In the genomic region with DNA sequence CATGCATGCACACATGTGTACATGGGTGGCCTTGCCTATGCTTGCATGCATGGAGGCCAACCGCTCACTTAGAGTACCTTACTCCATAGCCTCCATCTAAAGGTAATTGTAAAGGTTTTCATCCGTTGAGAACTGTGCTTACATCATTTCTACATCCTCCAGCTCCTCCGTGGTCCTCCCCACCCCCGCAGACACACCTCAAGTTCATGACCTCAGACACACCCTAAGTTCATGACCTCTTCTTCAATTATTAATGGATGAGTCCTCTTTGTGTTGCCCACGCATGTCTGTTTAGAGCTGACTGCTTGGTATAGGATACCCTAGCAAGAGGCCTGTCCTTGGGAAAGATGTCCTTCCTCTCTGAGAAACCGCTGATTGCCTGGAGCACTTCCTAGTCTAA, we compare ENCODE assay signal across 24 mouse cellular contexts.
DNase-seq lines count a peak whose midpoint lies in the region; ATAC-seq and TF ChIP-seq lines count a peak whose summit lies in the region.
"Had no signal": no experiment of that assay in that cellular context is flagged by ENCODE, and none has a peak within 500 bp of the region (broad histone marks: within the 10 kb centered on the region; RNA-seq: fewer than 3 reads in every experiment).

No protein-coding gene starts in this region.

- 81% methylated on average over 6 of the region's 6 CpGs for WGBS in heart, embryonic 10.5 days
- WGBS in liver, postnatal 0 days (ENCODE audit: insufficient replicate concordance) = 66% methylated on average over 6 of the region's 6 CpGs
- WGBS in liver, embryonic 12.5 days (ENCODE audit: insufficient replicate concordance) = 64% methylated on average over 6 of the region's 6 CpGs

- H3K9ac ChIP-seq in liver, postnatal 0 days (replicated peaks) = no peak overlapping the region
- no peak overlapping the region for H3K9ac ChIP-seq in liver, embryonic 12.5 days
- H3K9ac ChIP-seq: embryonic facial prominence, embryonic 12.5 days; embryonic facial prominence, embryonic 15.5 days; forebrain, postnatal 0 days; heart, embryonic 13.5 days; hindbrain, embryonic 14.5 days had no signal

- ATAC-seq in liver, postnatal 0 days = peak; percentile 51
- no peak for ATAC-seq in liver, embryonic 12.5 days
- ATAC-seq in inflammation-experienced regulatory T-cells, adult 6 months = no peak
- ATAC-seq: forebrain, embryonic 14.5 days; forebrain, postnatal 0 days; hindbrain, postnatal 0 days had no signal

- H3K4me3 ChIP-seq in heart, embryonic 10.5 days = no peak overlapping the region
- no peak overlapping the region for H3K4me3 ChIP-seq in liver, postnatal 0 days (ENCODE audit: low read depth, low read length)
- H3K4me3 ChIP-seq in liver, embryonic 12.5 days = no peak overlapping the region
- H3K4me3 ChIP-seq: embryonic facial prominence, embryonic 12.5 days; embryonic facial prominence, embryonic 15.5 days; gastrocnemius, adult 2 months; heart, embryonic 13.5 days had no signal

- no peak overlapping the region for H3K4me2 ChIP-seq in liver, postnatal 0 days (ENCODE audit: low read depth, low read length)
- H3K4me2 ChIP-seq in liver, embryonic 12.5 days = no peak overlapping the region
- H3K4me2 ChIP-seq: embryonic facial prominence, embryonic 12.5 days; embryonic facial prominence, embryonic 15.5 days; heart, embryonic 13.5 days; hindbrain, embryonic 14.5 days had no signal

- peak; percentile 66 for DNase-seq in heart, adult 11 months
- DNase-seq in heart, embryonic 10.5 days (ENCODE audit: low spot score) = no peak
- no peak for DNase-seq in liver, postnatal 0 days
- peak; percentile 69 for DNase-seq in ZHBTc4 (ENCODE audit: low read depth, low spot score)
- DNase-seq: adrenal gland, adult 2 months; adrenal gland, postnatal 14 days; cerebellum, adult 11 months; cerebellum, adult 2 months; cerebellum, adult 9-11 months; cerebellum, postnatal 25 days; forebrain, postnatal 0 days; gastrocnemius, adult 2 months; gastrocnemius, postnatal 14 days; heart, adult 18-20 months; heart, postnatal 14 days; heart, postnatal 4 days had no signal

- H3K9me3 ChIP-seq in heart, embryonic 10.5 days = no peaks in the 10 kb centered on the region
- no peaks in the 10 kb centered on the region for H3K9me3 ChIP-seq in liver, postnatal 0 days (ENCODE audit: low read length)
- H3K9me3 ChIP-seq in liver, embryonic 12.5 days (replicated peaks) = no peaks in the 10 kb centered on the region
- H3K9me3 ChIP-seq: embryonic facial prominence, embryonic 12.5 days; embryonic facial prominence, embryonic 15.5 days; heart, embryonic 13.5 days had no signal

- H3K4me1 ChIP-seq in heart, embryonic 10.5 days = peaks cover 4% of the 10 kb centered on the region; the same call in 1 of the 2 replicates
- H3K4me1 ChIP-seq in liver, postnatal 0 days (ENCODE audit: insufficient read depth) = no peaks in the 10 kb centered on the region
- H3K4me1 ChIP-seq in liver, embryonic 12.5 days = 0 out of 2 replicates have a peak, but pooled peaks cover 5% of the 10 kb centered on the region

- TF ChIP-seq EP300 in liver, postnatal 0 days (IDR thresholded peaks at IDR 0.05; ENCODE audit: low read depth) = no peak

- no peak overlapping the region for H3K27ac ChIP-seq in heart, embryonic 10.5 days
- no peak overlapping the region for H3K27ac ChIP-seq in liver, postnatal 0 days (ENCODE audit: low read depth)
- no peak overlapping the region for H3K27ac ChIP-seq in liver, embryonic 12.5 days
- H3K27ac ChIP-seq: embryonic facial prominence, embryonic 12.5 days; embryonic facial prominence, embryonic 15.5 days; gastrocnemius, adult 2 months; heart, embryonic 13.5 days; hindbrain, embryonic 14.5 days; hindbrain, postnatal 0 days had no signal

- H3K27me3 ChIP-seq in heart, embryonic 10.5 days (ENCODE audit: insufficient read depth, poor library complexity, severe bottlenecking) = no peaks in the 10 kb centered on the region
- H3K27me3 ChIP-seq in liver, postnatal 0 days (ENCODE audit: insufficient read depth, low read length) = no peaks in the 10 kb centered on the region
- no peaks in the 10 kb centered on the region for H3K27me3 ChIP-seq in liver, embryonic 12.5 days (replicated peaks)
- H3K27me3 ChIP-seq: embryonic facial prominence, embryonic 12.5 days; embryonic facial prominence, embryonic 15.5 days; heart, embryonic 13.5 days had no signal

- no peak for TF ChIP-seq CTCF in liver, postnatal 0 days (IDR thresholded peaks at IDR 0.05; ENCODE audit: low read depth)

- no peaks in the 10 kb centered on the region for H3K36me3 ChIP-seq in heart, embryonic 10.5 days
- no peaks in the 10 kb centered on the region for H3K36me3 ChIP-seq in liver, postnatal 0 days (replicated peaks; ENCODE audit: insufficient read depth, low read length)
- H3K36me3 ChIP-seq in liver, embryonic 12.5 days = no peaks in the 10 kb centered on the region
- H3K36me3 ChIP-seq: embryonic facial prominence, embryonic 12.5 days; embryonic facial prominence, embryonic 15.5 days; heart, embryonic 13.5 days had no signal

Comparison
In these comparisons a context has a peak if more than half of its experiments do, and no peak if none do; other contexts are left out.
1. DNase-seq: peak in heart, adult 11 months (single experiment) and ZHBTc4 (single experiment); none in heart, embryonic 10.5 days (single experiment) and liver, postnatal 0 days (single experiment).